Mouse (Mus musculus): ENCODE measurements around the gene Lrrc23.
"Not testable (repeated sequence)": the region's sequence is repeated elsewhere in the genome, so short reads cannot be mapped to it uniquely, and the experiment has no call there.

The Lrrc23 gene

DNA sequence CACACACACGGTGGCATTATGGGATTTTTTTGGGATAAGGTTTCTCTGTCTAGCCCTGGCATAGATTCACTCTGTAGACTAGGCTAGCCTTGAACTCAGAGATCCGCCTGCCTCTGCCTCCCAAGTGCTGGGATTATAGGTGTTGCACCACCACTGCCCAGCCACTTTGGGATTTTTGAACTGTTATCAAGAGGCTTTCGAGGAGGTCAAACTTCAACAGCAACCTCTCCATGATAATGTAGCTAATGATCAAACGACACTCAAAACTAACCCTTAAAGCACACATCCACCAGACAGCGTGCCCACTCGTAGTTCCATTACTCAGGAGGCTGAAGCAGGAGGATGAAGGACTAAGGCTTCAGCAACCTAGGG is 28.4 kb upstream of the Lrrc23 start:
- no peak for DNase-seq (ENCODE audit: low spot score)

DNA sequence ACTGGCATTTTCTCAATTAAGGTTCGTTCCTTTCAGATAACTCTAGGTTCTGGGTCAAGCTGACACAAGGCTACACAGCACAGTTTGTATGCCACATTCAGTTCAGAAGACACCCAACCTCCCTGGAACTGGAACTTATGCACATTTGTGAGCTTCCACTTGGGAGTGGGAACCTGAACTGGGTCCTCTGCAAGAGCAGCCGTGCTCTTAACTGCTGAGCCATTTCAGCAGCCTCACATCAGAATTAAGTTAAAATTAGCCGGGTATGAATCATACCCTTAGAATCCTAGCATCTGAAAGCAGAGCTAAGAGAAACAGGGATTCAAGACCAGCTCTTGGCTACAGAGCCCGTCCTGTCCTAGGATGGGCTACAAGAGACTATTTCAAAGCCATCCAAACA is 27.8 kb upstream of the Lrrc23 start:
- DNase-seq (ENCODE audit: low spot score) = no peak

DNA sequence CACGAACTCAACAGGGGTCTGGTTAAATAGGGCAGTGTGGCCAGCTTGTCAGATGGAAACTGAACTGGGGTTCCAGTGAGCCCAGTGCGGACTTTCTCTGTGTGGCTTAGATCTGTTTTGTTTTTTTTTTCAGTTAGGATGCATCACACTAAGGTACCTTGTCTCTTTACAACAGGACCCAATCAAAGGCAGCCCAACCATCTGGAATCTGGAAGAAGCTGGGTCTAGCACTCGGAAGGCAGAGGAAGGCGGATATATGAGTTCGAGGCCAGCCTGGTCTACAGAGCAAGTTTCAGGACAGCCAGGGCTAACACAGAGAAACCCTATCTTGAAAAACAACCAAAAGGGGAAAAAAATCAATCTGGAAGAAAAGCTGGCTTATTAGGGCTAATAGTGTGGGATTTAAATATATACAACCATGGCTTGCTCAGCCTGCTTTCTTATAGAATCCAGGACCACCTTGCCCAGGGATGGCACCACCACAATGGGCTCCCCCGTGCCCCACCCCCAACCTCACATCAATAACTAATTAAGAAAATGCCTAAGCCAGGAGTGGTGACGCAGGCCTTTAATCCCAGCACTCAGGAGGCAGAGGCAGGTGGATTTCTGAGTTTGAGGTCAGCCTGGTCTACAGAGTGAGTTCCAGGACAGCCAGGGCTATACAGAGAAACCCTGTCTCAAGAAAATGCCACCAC is 27.1 kb upstream of the Lrrc23 start:
- no peak for DNase-seq (ENCODE audit: low spot score)

DNA sequence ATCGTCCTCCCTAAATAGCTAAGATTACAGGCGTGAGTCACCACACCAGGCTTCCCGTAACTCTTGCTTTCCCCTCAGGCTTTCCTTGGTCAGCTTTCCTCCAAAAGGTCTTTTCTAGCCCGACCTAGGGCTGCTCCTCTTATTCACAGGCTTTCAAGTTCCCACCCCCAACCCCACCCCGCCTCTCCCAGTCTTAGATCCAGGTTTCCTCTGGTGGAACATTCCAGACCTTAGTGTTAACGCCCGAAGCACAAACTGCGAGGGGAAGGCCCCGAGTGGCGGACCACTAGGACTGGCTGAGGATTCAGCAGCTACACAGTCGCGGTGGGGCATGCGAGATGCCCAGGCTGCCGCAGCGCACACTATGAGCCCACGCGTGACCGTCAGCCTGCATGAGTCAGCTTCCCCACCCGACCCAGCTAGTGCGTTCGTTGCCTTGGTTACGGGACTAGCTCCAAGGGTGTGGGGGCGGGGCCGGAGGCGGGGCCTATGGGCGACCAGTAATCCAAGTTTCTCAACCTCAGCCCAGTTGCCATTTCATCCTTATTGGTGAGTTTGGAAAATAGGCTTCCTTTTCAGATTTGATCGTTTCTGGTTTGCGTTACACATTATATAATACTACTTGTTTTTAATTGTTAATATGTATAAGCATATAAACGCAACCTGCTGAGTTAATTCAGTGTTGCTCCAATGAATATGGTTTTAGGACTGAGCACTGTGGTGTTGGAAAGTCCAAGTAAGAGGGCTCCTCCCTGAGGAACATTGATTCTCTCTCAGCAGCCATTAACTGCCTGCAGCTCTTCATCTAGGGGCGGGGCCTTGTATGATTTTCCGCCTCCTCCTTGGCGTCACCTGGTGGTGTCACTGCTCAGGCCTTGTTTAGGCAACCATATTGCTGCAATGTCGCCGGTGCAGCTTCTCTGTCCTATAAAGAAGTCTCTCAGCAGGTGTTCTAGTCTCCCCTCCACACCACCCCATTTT is 26.1 kb upstream of the Lrrc23 start:
- DNase-seq (ENCODE audit: low spot score) = peak; percentile 95

DNA sequence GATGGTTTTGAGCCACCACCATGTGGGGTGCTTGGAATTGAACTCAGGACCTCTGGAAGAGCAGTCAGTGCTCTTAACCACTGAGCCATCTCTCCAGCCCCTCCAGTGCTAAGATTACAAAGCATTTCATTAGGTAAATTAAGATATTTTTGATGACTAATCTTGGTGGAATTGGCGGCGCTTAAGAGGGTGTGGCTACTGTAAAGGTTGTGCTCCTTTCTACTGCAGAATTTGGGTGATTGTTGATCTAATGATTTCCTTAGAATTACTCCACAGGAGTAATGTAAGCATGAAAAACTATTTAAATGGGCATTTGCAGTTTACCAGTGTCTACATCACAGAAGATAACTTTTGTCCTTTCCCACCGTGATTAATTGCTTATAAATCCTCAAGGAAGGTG is 24.8 kb upstream of the Lrrc23 start:
- DNase-seq (ENCODE audit: low spot score) = no peak

DNA sequence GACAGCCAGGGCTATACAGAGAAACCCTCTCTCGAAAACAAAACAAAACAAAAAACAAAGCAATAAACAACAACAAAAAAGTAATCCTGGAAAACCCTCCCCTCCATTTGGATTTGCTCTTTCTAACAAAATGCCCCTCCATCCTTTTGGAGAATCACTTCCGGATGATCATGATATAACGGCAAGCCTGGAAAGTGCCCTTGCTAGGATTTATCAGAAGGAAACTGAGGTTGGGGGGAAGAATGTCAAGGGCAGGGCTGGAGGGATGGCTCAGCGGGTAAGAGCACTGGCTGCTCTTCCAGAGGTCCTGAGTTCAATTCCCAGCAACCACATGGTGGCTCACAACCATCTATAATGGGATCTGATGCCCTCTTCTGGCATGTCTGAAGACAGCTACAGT is 24.2 kb upstream of the Lrrc23 start:
- DNase-seq (ENCODE audit: low spot score) = not testable (repeated sequence)

DNA sequence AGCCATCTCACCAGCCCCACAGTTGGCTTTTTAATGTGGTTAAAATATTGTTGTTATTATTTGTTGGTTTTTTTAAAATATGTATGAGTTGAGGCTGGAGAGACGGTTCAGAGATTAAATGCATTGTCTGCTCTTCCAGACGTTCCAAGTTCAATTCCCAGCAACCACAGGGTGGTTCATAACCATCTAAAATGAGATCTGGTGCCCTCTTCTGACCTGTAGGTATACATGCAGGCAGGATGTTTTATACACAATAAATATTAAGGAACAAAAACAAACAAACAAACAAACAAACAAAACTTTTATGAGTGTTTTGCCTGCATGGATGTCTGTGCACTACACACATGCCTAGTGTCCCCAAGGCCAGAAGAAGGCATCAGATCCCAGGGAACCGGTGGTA is 23.5 kb upstream of the Lrrc23 start:
- DNase-seq (ENCODE audit: low spot score) = no peak

DNA sequence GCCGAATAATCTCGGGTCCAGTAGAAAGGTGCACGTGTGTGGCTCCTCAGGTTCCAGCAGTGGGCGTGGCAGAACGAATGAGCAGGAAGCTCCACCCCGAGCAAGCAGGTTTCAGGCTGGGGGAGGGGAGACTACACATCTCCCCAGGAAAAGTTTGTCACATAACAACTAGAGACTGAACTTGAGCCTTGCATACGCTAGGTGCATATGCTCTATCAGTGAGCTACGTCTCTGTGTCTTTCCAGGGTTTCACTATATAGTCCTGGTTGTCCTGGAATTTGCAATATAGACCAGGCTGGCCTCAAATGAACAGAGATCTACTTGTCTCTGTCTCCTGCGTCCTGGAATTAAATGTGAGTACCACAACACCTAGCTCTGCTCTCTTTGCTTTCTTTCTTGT is 22.9 kb upstream of the Lrrc23 start:
- DNase-seq (ENCODE audit: low spot score) = not testable (repeated sequence)

DNA sequence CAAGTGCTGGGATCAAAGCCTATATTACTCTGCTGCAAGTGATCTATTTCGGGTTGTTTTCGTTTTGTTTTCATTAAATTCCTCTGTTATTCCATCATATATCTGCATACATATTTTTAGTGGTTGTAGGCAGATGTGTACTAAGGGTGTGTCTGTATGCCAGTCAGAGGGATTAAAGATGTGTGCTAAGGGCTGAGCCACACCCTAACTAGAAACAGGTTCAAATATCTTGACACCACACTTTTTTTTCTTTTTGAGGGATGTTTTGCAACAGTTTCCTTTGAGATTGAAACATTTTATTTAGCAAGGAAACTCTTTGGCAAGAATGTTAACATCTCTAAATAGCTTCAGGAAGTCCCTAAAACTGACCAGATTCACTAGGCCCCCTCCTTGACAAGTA is 16.7 kb upstream of the Lrrc23 start:
- no peak for DNase-seq (ENCODE audit: low spot score)

DNA sequence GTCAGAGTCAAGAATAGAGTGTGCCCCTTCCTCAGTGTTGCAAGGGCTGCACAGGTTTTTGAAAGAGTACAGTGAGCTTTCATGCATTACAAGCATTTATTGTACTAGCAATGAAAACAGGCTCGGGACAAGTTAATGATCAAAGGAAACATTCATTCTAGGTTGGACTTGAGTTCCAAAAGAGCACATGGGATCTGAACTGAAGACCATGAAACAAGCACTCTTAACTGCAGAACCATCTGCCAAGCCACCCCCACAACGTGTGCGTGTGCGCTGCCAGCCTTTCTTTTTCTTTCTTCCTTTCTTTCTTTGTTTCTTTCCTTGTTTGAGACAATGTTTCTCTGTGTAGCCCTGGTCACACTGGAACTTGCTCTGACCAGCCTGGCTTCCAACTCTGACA is 16.3 kb upstream of the Lrrc23 start:
- no peak for DNase-seq (ENCODE audit: low spot score)

DNA sequence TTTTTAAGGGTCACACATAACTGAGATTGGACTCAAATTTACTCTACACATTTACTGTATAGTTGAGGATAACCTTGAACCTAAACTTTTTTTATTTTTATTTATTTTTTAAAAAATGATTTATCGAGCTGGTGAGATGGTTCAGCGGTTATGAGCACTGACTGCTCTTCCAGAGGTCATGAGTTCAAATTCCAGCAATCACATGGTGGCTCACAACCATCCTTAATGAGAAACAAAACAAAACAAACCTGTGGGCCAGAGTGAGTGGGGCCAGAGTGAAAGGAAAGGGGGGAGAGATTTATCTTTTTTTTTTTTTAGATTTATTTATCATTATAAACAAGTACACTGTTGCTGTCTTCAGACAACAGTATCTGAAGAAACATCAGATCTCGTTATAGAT is 12.4 kb upstream of the Lrrc23 start:
- DNase-seq (ENCODE audit: low spot score) = no peak

DNA sequence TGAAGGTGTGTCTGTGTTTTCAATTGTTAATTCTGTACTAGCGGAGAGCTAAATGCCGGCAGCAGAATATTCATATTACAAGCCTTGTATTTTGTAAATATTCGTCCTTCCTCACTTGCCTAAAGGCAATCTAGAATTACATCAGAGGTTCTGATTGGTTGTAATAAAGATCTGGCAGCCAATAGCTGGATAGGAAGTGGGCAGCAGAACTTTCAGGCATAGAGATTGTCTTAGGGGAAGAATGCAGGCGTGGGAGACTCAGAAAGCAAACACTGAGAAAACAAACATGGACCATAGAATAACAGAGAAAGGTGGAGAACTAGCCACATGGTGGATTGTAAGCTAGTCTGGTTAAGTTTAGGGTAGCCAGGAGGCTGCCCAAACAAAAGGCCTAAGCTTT is 10.6 kb upstream of the Lrrc23 start:
- no peak for DNase-seq (ENCODE audit: low spot score)

DNA sequence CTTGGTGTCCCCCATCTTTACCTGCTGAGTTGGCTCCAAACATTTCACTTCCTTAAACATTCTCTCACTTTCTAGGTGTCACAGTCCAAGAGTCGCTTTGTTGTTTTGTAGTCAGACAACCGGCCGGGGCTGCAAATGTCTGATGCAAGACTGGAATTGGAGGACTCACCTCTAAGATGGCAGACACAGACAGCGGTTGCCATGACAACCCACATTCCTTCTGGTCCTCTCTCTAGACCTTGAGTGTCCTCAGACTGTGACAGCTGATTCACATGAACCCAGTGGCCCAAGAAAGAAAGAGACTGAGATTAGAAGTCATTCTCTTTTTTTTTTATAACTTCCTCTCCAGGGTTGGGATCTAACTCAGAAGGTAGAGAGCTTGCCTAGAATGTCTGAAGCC is 10.0 kb upstream of the Lrrc23 start:
- no peak for DNase-seq (ENCODE audit: low spot score)

DNA sequence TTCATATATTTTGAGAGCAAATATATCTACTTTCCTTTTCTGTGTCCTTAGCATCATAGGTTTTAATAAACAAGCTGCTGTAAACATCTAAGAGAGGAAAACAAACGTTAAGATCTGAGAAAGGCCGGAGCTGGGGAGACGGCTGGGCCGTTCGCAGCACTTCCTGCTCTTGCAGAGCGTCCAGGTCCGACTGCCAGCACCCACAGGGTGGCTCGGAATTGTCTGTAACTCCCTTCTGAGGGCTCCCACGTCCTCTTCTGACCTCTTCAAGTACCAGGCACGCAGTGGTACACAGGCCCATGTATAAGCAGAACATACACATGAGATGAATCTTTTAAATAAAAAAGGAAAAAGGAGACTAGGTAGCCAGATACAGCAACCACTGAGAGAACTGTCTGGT is 8.2 kb upstream of the Lrrc23 start:
- DNase-seq (ENCODE audit: low spot score) = no peak

DNA sequence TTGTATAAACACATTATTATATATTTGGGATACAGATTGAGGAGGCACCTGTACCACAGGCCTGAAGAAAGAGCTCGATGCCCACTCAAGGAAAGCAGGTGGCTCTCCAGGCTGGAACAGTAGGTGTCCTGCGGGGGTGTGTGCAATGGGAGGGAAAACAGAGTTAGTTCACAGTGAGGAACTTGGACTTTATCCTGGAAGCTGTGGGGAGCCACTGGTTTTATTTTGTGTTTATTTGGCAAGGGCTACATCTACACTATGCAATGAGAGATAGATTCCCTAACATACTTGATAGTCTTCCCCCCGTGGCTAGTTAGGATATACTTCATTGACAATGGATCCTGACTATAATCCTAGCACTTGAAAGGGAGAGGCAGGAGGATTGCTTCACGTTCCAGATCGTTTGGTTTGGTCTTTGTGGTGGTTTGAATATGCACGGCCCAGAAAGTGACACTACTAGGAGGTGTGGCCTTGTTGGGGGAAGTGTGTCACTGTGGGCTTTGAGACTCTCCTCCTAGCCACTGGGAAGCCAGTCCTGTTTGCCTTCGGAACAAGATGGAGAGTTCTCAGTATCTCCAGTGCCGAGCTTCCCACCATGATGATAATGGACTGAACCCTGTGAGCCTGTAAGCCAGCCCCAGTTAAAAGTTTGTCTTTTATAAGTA is 7.4 kb upstream of the Lrrc23 start:
- DNase-seq (ENCODE audit: low spot score) = no peak

DNA sequence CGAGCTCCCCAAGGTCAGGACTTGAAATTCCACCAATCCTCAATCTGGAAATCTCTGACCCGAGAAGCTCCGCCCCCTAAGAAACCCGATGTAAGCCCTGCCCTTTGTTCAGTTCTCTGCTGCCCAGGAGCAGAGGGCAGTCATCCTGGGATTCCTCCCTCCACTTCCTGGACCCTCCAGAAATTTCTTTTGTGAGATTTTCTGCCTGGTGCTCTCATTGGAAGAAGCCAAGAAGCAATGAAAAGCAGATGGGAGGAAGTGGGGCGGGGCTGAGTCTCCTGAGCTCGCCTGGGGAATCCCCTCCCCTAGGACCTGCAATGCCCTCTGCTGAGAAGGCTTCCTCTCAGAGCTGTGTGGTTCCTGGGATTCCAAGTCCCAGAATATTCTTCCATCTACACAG is 2.9 kb upstream of the Lrrc23 start:
- DNase-seq (ENCODE audit: low spot score) = no peak

DNA sequence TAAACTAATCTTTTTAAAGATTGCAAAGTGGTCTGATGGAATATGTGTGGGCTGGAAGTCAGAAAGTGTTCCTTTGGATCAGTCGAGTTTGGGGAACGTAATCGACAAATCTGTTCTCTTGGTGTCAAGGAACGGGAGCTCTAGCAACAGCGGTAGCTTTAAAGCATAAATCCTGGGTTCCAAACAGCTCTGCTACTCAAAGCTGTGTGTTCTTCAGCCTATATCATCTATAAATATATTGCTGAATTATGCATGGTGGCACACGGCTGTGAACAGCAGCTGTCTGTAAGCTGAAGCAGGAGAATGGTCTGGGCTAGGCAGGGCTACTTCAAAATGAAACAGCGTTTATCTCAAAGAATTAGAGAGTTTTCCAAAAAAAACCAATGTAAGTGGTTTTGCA is 1.4 kb upstream of the Lrrc23 start:
- DNase-seq (ENCODE audit: low spot score) = no peak

DNA sequence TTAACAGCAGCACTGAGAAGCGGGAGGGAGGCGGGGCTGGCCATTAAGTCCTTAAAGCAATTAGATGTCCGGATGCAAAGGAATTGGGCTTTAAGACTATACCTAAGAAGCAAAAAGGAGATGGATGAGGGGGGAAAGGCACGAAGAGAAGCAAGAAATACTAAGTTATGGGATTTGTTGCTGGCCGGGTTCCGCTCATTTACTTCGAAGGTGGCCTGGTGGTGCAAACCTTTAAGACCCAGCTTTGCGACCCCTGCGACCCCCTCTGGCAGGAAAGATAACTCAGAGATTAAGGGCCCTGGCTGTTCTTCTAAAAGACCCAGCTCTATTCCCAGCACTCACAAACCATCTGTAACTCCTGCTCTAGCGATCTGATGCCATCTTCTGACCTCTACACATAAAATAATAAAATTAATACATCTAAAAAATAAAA is 473 bp upstream of the Lrrc23 start:
- no peak for DNase-seq (ENCODE audit: low spot score)

DNA sequence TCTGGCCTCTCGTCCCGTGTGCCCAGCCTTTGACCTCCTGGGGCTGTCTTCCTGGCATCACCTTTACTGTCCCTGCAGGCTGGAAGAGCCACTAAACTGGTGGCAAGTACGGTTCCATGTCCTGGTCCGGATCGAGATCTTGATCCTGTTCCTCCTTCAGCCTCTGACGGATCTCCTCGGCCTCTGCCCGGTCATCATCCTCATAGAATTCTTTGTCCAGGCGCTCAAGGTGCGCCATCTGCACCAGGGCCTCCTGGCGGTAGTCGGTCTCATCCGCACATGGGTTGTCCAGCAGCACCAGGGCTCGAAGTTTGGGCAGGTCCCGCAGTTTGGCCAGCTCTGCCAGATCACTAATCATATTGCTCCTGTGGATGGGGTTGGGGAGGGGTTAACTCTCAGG is 9.0 kb downstream of the Lrrc23 start:
- no peak for DNase-seq (ENCODE audit: low spot score)

DNA sequence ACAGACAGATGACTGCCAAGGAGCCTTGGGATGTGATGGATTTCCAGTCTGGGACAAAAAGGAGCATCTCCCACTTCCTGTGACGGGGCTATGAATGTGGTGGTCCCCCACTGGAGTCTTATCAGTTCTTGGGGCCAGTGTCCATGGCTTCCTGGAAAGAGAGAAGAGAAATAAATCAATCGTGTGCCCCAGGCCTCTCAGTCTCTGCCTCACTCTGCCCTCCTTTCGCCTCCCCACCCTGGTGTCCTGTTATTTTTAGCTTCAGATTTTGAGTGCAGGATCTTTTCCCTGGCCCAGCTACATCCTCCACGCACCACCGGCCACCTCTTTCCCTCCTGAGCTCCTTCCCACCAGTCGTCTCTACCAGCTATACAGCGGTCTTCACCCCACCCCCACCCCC is 9.5 kb downstream of the Lrrc23 start:
- no peak for DNase-seq (ENCODE audit: low spot score)

DNA sequence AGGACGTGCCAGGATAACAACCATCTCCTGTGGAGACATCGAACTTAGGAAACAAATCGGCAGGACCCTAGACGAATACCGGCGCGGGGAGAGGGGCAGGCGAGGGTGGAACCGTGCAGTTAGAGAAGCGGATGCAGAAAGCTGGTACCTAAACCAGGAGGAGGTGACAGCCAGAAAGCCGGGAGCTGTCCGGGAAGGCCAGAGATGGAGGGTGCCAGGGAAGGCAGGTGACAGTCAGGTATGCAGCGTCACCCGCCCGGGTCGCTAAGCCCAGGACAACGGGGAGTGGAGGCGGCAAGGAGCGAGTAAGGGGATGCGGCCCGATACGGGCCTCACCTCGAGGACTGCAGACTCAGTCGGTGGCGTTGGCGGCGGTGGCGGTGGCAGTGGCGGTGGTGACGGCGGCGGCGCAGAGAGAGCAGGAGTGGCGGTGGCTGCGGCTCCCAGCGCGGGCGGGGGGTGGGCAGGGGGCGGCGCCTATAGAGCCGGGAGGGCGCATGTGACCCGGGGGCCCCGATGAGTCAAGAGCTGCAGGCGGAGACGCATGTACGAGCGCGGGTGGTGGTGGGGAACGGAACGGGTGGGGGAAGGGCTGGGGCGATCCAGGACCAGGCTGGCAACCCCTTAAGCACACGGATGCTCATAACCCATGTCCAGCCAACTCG is 10.3 kb downstream of the Lrrc23 start, which contains the start of gene Eno2:
Gene Eno2 (minus strand): TSS at position 573 of the 665 bp plus-strand sequence.
- DNase-seq (ENCODE audit: low spot score) = peak; percentile 80

DNA sequence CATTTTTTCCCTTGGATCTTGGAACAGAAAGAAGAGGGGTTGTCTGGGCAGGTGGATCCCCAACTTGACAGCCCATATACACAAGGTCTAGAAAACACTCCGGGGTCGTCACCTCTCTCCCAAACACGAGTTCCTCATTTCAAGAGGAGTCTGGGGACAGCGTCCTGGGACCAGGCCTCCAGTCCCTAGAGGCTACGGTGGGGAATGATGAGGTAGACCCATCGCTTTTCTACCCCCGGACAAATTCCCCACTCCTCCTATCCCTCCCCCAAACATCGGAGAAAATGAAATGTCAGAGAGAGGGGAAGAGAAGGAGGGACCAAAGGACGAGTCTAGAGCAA is 10.9 kb downstream of the Lrrc23 start:
- DNase-seq (ENCODE audit: low spot score) = no peak

Measured in layer of hippocampus, adult 11-12 months (tissue).